Mouse (Mus musculus): ENCODE results near the gene Trp53. TPM values are rescaled to one million over a fixed set of nuclear protein-coding genes. Genes with fewer than 3 reads are reported as not detected.
"Not testable (repeated sequence)": the region's sequence is repeated elsewhere in the genome, so short reads cannot be mapped to it uniquely, and the experiment has no call there.

Trp53 gene
- polyA plus RNA-seq, 1 experiment from 2014 or later: 250 TPM

DNA sequence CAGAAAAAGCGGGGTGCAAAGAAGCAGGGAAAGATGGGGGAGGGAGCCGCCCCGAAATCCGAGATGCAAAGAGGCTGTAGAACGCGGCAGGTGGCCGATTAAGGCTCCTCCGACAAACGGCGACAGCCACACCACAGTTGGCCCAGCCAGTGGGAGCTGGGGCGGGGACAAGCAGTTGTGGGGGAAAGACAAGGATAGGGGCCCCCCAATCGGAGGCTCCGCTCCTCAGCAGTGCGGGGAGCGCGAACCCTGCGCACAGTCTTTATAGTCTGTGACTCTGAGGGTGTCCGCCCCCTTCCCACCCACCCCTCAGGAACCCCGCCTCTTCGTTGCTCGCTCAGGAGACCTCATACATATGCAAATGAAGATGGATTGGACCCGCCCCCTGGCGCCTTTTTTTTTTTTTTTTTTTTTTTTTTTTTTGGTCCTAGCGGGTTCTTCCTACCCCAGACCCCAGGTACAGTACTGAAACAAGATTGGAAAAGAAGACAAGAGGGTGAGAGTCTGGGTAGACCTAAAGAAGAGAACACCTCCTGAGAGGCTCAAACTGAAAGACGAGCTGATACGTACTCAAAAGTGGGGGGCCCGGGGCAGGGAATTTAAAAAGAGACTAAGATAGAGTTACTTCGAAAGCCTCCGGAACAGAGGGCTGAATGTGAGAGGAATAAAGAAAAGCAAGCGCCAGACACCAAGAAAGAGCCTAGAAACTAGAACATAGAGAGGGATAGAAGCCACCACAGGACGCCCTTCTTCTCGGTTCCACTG is 25.7 kb downstream of the Trp53 start, which contains the start of gene Atp1b2:
TSS of gene Atp1b2 (minus strand) at position 217 of the 765 bp plus-strand sequence.
- Histone ChIP-seq H3K36me3 (ENCODE audit: control insufficient read depth, insufficient read depth, low read length) (no peaks in the 10 kb centered on the region), H3K4me1 (ENCODE audit: control insufficient read depth, insufficient read depth, low read length) (peaks cover 7% of the 10 kb centered on the region)

DNA sequence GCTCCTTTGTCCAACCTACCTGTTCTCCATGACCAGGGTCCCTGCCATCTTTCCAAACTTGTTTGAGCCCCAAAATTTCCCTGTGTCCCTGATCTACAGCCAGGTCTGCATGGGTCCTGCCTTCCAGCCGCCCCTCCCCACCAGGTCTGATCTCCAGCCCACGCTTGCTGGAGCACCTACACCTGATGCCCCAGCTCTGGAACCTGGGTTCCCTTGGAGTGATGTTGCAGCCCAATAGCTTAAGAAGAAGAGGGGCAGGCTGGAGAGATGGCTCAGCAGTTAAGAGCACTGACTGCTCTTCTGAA is 26.3 kb downstream of the Trp53 start:
- ATAC-seq (ENCODE audit: insufficient number of reproducible peaks, low FRiP score, low TSS enrichment, low read depth) (no peak), DNase-seq (ENCODE audit: low spot score) (no peak)
- Histone ChIP-seq H3K9ac (ENCODE audit: low read length) (no peak overlapping the region), H3K4me3 (ENCODE audit: low read depth, low read length) (peak overlapping the region; percentile 44; the same call in 1 of the 2 replicates), H3K4me2 (ENCODE audit: low read depth, severe bottlenecking) (peak overlapping the region; percentile 99), H3K36me3 (ENCODE audit: control insufficient read depth, insufficient read depth, low read length) (no peaks in the 10 kb centered on the region), H3K27ac (replicated peaks; ENCODE audit: low read depth, low read length) (no peak overlapping the region), H3K4me1 (ENCODE audit: control insufficient read depth, insufficient read depth, low read length) (peaks cover 7% of the 10 kb centered on the region), H3K27me3 (ENCODE audit: control insufficient read depth, insufficient read depth, low read length) (peaks cover 11% of the 10 kb centered on the region; the same call in 1 of the 2 replicates), H3K9me3 (ENCODE audit: control insufficient read depth, low read length) (no peaks in the 10 kb centered on the region)
- 51% methylated on average over 2 of the region's 2 CpGs for WGBS

More for the DNA sequence above, 25.7 kb downstream of the Trp53 start, which contains the start of gene Atp1b2:
- WGBS: 2% methylated on average over 32 of the region's 32 CpGs
- H3K4me3 ChIP-seq (ENCODE audit: low read depth, low read length): peak within 1 kb of the TSS; percentile 44
- peak within 1 kb of the TSS; percentile 67 for H3K9ac ChIP-seq (ENCODE audit: low read length)
- peaks cover 11% of the 10 kb centered on the region; the same call in 1 of the 2 replicates for H3K27me3 ChIP-seq (ENCODE audit: control insufficient read depth, insufficient read depth, low read length)
- H3K4me2 ChIP-seq (ENCODE audit: low read depth, severe bottlenecking): peak within 1 kb of the TSS; percentile 99
- no peaks in the 10 kb centered on the region for H3K9me3 ChIP-seq (ENCODE audit: control insufficient read depth, low read length)
- no peak within 1 kb of the TSS for H3K27ac ChIP-seq (replicated peaks; ENCODE audit: low read depth, low read length)
- DNase-seq (ENCODE audit: low spot score) (peak; percentile 75), ATAC-seq (ENCODE audit: insufficient number of reproducible peaks, low FRiP score, low TSS enrichment, low read depth) (peak; percentile 70)

DNA sequence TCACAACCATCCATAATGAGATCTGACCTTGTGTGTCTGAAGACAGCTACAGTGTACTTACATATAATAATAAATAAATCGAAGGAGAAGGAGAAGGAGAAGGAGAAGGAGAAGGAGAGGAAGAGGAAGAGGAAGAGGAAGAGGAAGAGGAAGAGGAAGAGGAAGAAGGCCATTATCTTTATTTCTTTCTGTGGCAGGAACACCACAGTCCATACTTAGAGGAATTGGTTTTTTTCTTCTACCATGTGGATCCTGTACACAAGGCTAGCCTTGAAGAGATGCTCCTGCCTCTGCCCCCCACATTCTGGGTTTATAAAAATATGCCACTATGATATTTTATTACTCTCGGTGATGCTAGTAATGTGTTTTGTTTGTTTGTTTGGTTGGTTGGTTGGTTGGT is 26.7 kb downstream of the Trp53 start:
- Histone ChIP-seq H3K36me3 (ENCODE audit: control insufficient read depth, insufficient read depth, low read length) (no peaks in the 10 kb centered on the region), H3K4me1 (ENCODE audit: control insufficient read depth, insufficient read depth, low read length) (peaks cover 7% of the 10 kb centered on the region), H3K9me3 (ENCODE audit: control insufficient read depth, low read length) (no peaks in the 10 kb centered on the region), H3K4me3 (ENCODE audit: low read depth, low read length) (no peak overlapping the region), H3K27me3 (ENCODE audit: control insufficient read depth, insufficient read depth, low read length) (peaks cover 11% of the 10 kb centered on the region; the same call in 1 of the 2 replicates), H3K27ac (replicated peaks; ENCODE audit: low read depth, low read length) (no peak overlapping the region), H3K4me2 (ENCODE audit: low read depth, severe bottlenecking) (no peak overlapping the region), H3K9ac (ENCODE audit: low read length) (no peak overlapping the region)
- ATAC-seq (ENCODE audit: insufficient number of reproducible peaks, low FRiP score, low TSS enrichment, low read depth): no peak
- WGBS: 77% methylated on average over 2 of the region's 2 CpGs
- no peak for DNase-seq (ENCODE audit: low spot score)

DNA sequence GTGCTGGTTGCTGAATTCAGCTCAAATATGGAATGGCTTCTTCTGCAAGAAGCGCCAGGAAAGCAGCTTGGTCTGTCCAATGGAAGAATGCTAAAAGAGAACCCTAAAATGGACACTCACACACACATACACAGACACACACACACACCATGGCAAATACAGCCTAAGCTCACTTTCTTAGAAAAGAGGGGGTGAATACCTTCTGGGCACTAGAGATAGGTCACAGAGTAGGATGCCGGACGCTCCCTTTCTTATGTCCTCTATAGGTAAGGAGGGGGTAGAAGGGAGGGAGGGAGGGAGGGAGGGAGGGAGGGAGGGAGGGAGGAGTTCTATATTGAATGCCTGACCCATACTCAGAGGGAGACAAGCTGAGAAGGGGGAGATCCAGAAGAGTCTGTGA is 28.4 kb downstream of the Trp53 start:
- H3K4me2 ChIP-seq (ENCODE audit: low read depth, severe bottlenecking): no peak overlapping the region
- ATAC-seq (ENCODE audit: insufficient number of reproducible peaks, low FRiP score, low TSS enrichment, low read depth): no peak
- peaks cover 7% of the 10 kb centered on the region for H3K4me1 ChIP-seq (ENCODE audit: control insufficient read depth, insufficient read depth, low read length)
- no peak overlapping the region for H3K4me3 ChIP-seq (ENCODE audit: low read depth, low read length)
- WGBS: 94% methylated on average over 3 of the region's 3 CpGs
- H3K27me3 ChIP-seq (ENCODE audit: control insufficient read depth, insufficient read depth, low read length): peaks cover 11% of the 10 kb centered on the region; the same call in 1 of the 2 replicates
- H3K36me3 ChIP-seq (ENCODE audit: control insufficient read depth, insufficient read depth, low read length): no peaks in the 10 kb centered on the region
- no peak overlapping the region for H3K27ac ChIP-seq (replicated peaks; ENCODE audit: low read depth, low read length)
- H3K9me3 ChIP-seq (ENCODE audit: control insufficient read depth, low read length): no peaks in the 10 kb centered on the region
- DNase-seq (ENCODE audit: low spot score): no peak
- H3K9ac ChIP-seq (ENCODE audit: low read length): no peak overlapping the region

DNA sequence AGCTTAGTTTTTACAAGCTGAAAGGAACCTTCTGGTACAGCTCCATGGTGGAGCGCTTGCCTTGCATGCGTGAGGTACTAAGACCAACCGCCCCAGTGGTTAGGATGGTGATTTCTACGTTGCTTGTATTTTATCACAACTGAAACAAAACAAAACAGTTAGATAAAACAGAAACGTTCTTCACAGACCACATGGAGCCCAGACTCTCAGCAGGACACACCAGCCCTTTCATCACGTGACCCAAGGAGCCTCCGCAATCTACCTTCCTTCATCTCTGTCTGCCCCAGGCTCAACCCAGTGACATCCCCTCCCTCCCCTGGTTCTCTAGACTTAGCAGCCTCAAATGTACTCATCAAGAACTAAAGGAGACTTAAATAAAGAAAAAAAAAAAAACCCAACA is 29.3 kb downstream of the Trp53 start:
- H3K27ac ChIP-seq (replicated peaks; ENCODE audit: low read depth, low read length): no peak overlapping the region
- H3K4me1 ChIP-seq (ENCODE audit: control insufficient read depth, insufficient read depth, low read length): peaks cover 7% of the 10 kb centered on the region
- DNase-seq (ENCODE audit: low spot score) (no peak), ATAC-seq (ENCODE audit: insufficient number of reproducible peaks, low FRiP score, low TSS enrichment, low read depth) (no peak)
- H3K36me3 ChIP-seq (ENCODE audit: control insufficient read depth, insufficient read depth, low read length): no peaks in the 10 kb centered on the region
- 60% methylated on average over 7 of the region's 7 CpGs for WGBS
- no peaks in the 10 kb centered on the region for H3K9me3 ChIP-seq (ENCODE audit: control insufficient read depth, low read length)
- peaks cover 8% of the 10 kb centered on the region; the same call in 1 of the 2 replicates for H3K27me3 ChIP-seq (ENCODE audit: control insufficient read depth, insufficient read depth, low read length)
- H3K9ac ChIP-seq (ENCODE audit: low read length): no peak overlapping the region
- no peak overlapping the region for H3K4me3 ChIP-seq (ENCODE audit: low read depth, low read length)
- H3K4me2 ChIP-seq (ENCODE audit: low read depth, severe bottlenecking): no peak overlapping the region

DNA sequence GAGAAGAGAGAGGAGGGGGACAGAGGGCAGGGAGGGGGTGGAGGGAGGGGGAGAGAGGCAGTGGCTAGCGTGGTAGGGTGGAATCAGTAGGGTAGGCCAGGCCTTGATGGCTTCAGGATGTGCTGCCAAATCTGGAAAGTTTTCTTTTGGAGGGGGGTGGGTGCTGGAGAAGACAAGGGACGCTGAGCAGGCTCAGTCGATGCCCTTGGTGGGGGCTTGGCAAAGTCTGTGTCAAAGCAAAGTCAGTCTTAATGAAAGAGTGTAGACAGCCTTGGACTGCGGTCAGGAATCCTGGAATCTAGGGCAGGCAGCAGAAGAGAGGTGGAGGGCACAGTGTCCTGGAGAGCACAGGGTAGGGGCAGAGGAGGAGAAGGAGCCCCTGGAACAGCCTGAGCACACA is 30.7 kb downstream of the Trp53 start:
- no peaks in the 10 kb centered on the region for H3K4me1 ChIP-seq (ENCODE audit: control insufficient read depth, insufficient read depth, low read length)
- no peaks in the 10 kb centered on the region for H3K9me3 ChIP-seq (ENCODE audit: control insufficient read depth, low read length)
- 67% methylated on average over 4 of the region's 4 CpGs for WGBS
- ATAC-seq (ENCODE audit: insufficient number of reproducible peaks, low FRiP score, low TSS enrichment, low read depth) (no peak), DNase-seq (ENCODE audit: low spot score) (no peak)
- H3K27me3 ChIP-seq (ENCODE audit: control insufficient read depth, insufficient read depth, low read length): no peaks in the 10 kb centered on the region
- no peak overlapping the region for H3K4me3 ChIP-seq (ENCODE audit: low read depth, low read length)
- no peak overlapping the region for H3K27ac ChIP-seq (replicated peaks; ENCODE audit: low read depth, low read length)
- no peak overlapping the region for H3K9ac ChIP-seq (ENCODE audit: low read length)
- no peak overlapping the region for H3K4me2 ChIP-seq (ENCODE audit: low read depth, severe bottlenecking)
- H3K36me3 ChIP-seq (ENCODE audit: control insufficient read depth, insufficient read depth, low read length): no peaks in the 10 kb centered on the region

DNA sequence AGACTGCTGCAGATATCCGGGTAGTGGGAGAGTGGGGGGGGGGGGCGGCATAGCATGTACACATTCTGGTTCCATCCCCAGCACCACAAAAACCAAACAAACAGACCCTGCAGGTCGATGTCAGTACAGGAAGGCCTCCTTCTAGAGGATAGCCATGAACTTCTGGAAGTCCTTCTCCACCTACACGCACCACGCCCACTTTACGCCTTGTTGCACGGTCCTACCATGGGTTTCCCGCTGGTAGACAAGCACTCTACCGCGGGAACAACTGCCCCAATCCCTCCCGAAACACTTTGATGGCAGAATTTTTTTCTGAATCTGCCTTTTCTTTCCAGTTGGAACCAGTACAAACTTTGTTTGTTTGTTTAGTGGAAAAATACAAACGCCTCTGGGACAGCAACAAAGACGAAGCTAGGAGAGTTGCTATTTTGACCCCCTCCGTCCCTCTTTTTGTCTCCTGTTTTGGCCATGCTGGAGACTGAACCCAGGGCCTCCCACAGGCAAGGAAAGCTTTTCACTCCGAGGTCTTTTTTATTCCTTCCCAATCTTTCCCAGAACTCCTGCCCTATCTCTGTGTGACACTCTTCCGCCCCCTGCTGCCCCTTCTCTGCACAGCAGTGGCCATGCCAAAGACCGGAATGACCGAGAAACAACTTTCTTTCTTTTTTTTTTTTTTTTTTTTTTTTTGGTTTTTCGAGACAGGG is 33.5 kb downstream of the Trp53 start:
- H3K36me3 ChIP-seq (ENCODE audit: control insufficient read depth, insufficient read depth, low read length): no peaks in the 10 kb centered on the region
- ATAC-seq (ENCODE audit: insufficient number of reproducible peaks, low FRiP score, low TSS enrichment, low read depth): no peak
- H3K9me3 ChIP-seq (ENCODE audit: control insufficient read depth, low read length): no peaks in the 10 kb centered on the region
- no peak overlapping the region for H3K4me3 ChIP-seq (ENCODE audit: low read depth, low read length)
- 12% methylated on average over 18 of the region's 19 CpGs for WGBS
- no peak overlapping the region for H3K4me2 ChIP-seq (ENCODE audit: low read depth, severe bottlenecking)
- no peaks in the 10 kb centered on the region for H3K27me3 ChIP-seq (ENCODE audit: control insufficient read depth, insufficient read depth, low read length)
- no peak overlapping the region for H3K27ac ChIP-seq (replicated peaks; ENCODE audit: low read depth, low read length)
- peak; percentile 94 for DNase-seq (ENCODE audit: low spot score)
- peak overlapping the region; percentile 35; the same call in 1 of the 2 replicates for H3K9ac ChIP-seq (ENCODE audit: low read length)
- no peaks in the 10 kb centered on the region for H3K4me1 ChIP-seq (ENCODE audit: control insufficient read depth, insufficient read depth, low read length)

DNA sequence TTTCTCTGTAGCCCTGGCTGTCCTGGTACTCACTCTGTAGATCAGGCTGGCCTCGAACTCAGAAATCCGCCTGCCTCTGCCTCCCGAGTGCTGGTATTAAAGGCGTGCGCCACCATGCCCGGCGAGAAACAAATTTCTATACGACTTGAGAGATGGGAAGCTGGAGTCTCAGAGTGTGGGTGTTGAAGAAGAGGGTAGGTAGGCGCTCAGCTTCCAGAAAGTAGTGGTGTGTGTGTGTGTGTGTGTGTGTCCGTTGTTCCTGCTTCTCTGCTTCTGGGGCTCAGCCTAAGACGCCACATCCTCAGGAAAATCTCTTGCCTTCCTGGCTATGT is 34.1 kb downstream of the Trp53 start:
- not testable (repeated sequence) for H3K27ac ChIP-seq (replicated peaks; ENCODE audit: low read depth, low read length)

More for the DNA sequence above, 34.1 kb downstream of the Trp53 start:
- DNase-seq (ENCODE audit: low spot score); ATAC-seq (ENCODE audit: insufficient number of reproducible peaks, low FRiP score, low TSS enrichment, low read depth); H3K4me2 ChIP-seq (ENCODE audit: low read depth, severe bottlenecking); H3K4me1 ChIP-seq (ENCODE audit: control insufficient read depth, insufficient read depth, low read length); H3K9me3 ChIP-seq (ENCODE audit: control insufficient read depth, low read length); H3K27me3 ChIP-seq (ENCODE audit: control insufficient read depth, insufficient read depth, low read length); H3K4me3 ChIP-seq (ENCODE audit: low read depth, low read length); H3K9ac ChIP-seq (ENCODE audit: low read length); H3K36me3 ChIP-seq (ENCODE audit: control insufficient read depth, insufficient read depth, low read length): not testable (repeated sequence)
- 52% methylated on average over 11 of the region's 11 CpGs for WGBS
